In the genomic region with DNA sequence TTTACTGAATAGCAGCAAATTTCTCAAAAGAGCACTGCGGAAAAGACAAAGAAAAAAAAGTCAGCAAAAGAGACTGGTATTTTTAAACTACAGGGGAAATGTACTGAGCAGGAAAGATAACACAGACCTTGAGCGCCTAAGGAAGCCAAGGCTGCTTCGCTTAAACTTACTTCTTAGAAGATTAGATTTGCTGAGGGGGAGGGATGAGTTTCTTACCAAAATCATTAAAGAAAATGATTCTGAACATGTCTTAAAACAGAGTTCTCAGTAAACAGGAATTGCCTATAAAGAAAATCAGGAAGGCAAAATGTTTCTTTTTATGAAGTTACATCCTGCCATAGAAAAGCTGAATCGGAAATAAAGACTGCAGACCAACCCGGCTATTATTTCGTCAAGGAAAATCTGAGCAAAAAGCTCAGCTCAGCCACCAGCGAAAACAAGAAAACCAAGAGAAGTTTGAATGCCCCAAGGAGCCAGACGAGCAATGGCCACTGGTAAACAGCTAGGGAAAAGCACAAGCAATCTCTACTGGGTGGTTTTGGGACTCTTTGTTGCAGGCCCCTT, we compare ENCODE assay signal across 8 mouse cellular contexts. TPM values are rescaled to one million over a fixed set of nuclear protein-coding genes. Genes with fewer than 3 reads are reported as not detected.
DNase-seq lines count a peak whose midpoint lies in the region; ATAC-seq and TF ChIP-seq lines count a peak whose summit lies in the region.

TSS of gene Fyn (plus strand) at position 284 of the 564 bp plus-strand sequence.

- ATAC-seq in lung, postnatal 0 days, result no peak
- no peak for ATAC-seq in heart, embryonic 13.5 days (ENCODE audit: extremely low read depth, insufficient number of reproducible peaks, low FRiP score, low TSS enrichment)

- DNase-seq in lung, postnatal 0 days (ENCODE audit: low spot score), result no peak
- DNase-seq in lung, postnatal 10 days, result no peak
- no peak for DNase-seq in left cerebral cortex, postnatal 14 days (ENCODE audit: low spot score in 2 of 2)
- DNase-seq in naive thymus-derived CD4-positive, alpha-beta T cell, adult 2 months (ENCODE audit: low read depth), result peak; percentile 83
- no peak for DNase-seq in retina, postnatal 1 day
- no peak for DNase-seq in adipocyte (ENCODE audit: low spot score)

- no peaks in the 10 kb centered on the region for H3K4me1 ChIP-seq in lung, postnatal 0 days (ENCODE audit: insufficient read depth, low read depth, low read length)
- peaks cover 1% of the 10 kb centered on the region; the same call in 1 of the 2 replicates for H3K4me1 ChIP-seq in bone marrow, adult 2 months (ENCODE audit: control insufficient read depth, insufficient read depth, low read length)
- H3K4me1 ChIP-seq in heart, embryonic 13.5 days, result peaks cover 45% of the 10 kb centered on the region

- intact Hi-C loops in left cerebral cortex, postnatal 14 days (cut with DNase I), result loop anchor here (5.0 kb wide), 1 partner anchor 196 kb away; no protein-coding TSS in a partner anchor

- no peak for TF ChIP-seq POLR2A in bone marrow, adult 2 months (IDR thresholded peaks at IDR 0.05; ENCODE audit: borderline replicate concordance, control insufficient read depth, low read depth, low read length)

- no peaks in the 10 kb centered on the region for H3K27me3 ChIP-seq in lung, postnatal 0 days (replicated peaks; ENCODE audit: insufficient read depth, low read length)
- H3K27me3 ChIP-seq in heart, embryonic 13.5 days (replicated peaks), result no peaks in the 10 kb centered on the region

- H3K36me3 ChIP-seq in lung, postnatal 0 days (ENCODE audit: insufficient read depth, low read length), result no peaks in the 10 kb centered on the region
- H3K36me3 ChIP-seq in heart, embryonic 13.5 days, result no peaks in the 10 kb centered on the region

- H3K9ac ChIP-seq in lung, postnatal 0 days (replicated peaks; ENCODE audit: low read depth), result peak within 1 kb of the TSS; percentile 63
- H3K9ac ChIP-seq in heart, embryonic 13.5 days, result peak within 1 kb of the TSS; percentile 88

- no peaks in the 10 kb centered on the region for H3K9me3 ChIP-seq in lung, postnatal 0 days (ENCODE audit: low read length)
- no peaks in the 10 kb centered on the region for H3K9me3 ChIP-seq in heart, embryonic 13.5 days

- peak within 1 kb of the TSS; percentile 84 for H3K27ac ChIP-seq in lung, postnatal 0 days (ENCODE audit: low read length)
- H3K27ac ChIP-seq in bone marrow, adult 2 months (ENCODE audit: control insufficient read depth, insufficient read depth, low read depth, low read length, poor library complexity), result peak within 1 kb of the TSS; percentile 81
- peak within 1 kb of the TSS; percentile 89 for H3K27ac ChIP-seq in heart, embryonic 13.5 days (replicated peaks)

- peak within 1 kb of the TSS; percentile 66 for H3K4me3 ChIP-seq in lung, postnatal 0 days (ENCODE audit: low read depth, low read length)
- H3K4me3 ChIP-seq in bone marrow, adult 2 months (replicated peaks; ENCODE audit: control insufficient read depth, low read depth, low read length), result peak within 1 kb of the TSS; percentile 67
- peak within 1 kb of the TSS; percentile 82 for H3K4me3 ChIP-seq in heart, embryonic 13.5 days

- H3K4me2 ChIP-seq in lung, postnatal 0 days (replicated peaks; ENCODE audit: low read depth, low read length), result peak within 1 kb of the TSS; percentile 72
- peak within 1 kb of the TSS; percentile 83 for H3K4me2 ChIP-seq in heart, embryonic 13.5 days

- TF ChIP-seq CTCF in lung, postnatal 0 days (IDR thresholded peaks at IDR 0.05), result no peak
- no peak for TF ChIP-seq CTCF in bone marrow, adult 2 months (IDR thresholded peaks at IDR 0.05; ENCODE audit: control insufficient read depth, insufficient read depth, low read length)

- no peak for TF ChIP-seq EP300 in lung, postnatal 0 days (IDR thresholded peaks at IDR 0.05)

- 16% methylated on average over 8 of the region's 8 CpGs for WGBS in lung, postnatal 0 days
- 9% methylated on average over 8 of the region's 8 CpGs for WGBS in bone marrow, adult 2 months
- WGBS in heart, embryonic 13.5 days, result 21% methylated on average over 8 of the region's 8 CpGs

RNA-seq across cellular contexts. Expression of gene Fyn, which starts in this region (rescaled TPM):
- 21.1 and 23.0 TPM in 2 replicates for polyA plus RNA-seq in lung, postnatal 0 days (2015; fragmentation: Nextera tagmentation; extraction: Ambion mirVana)
- polyA plus RNA-seq in bone marrow, adult 2 months (2011; ENCODE audit: insufficient read depth, insufficient read length, low replicate concordance, missing spikeins), result 17.0 and 32.3 TPM in 2 replicates
- 11.2 and 13.3 TPM in 2 replicates for polyA plus RNA-seq in heart, embryonic 13.5 days (2015; fragmentation: Nextera tagmentation; extraction: Ambion mirVana)
- 100 to 1,000 TPM; 163 to 176 TPM for total RNA-seq in left cerebral cortex, postnatal 14 days (2021)
